Mouse (Mus musculus): ENCODE measurements around the gene Unk. TPM values are rescaled to one million over a fixed set of nuclear protein-coding genes. Genes with fewer than 3 reads are reported as not detected.

The Unk gene
- polyA plus RNA-seq, 1 experiment from 2014 or later, result 49.1 TPM

DNA sequence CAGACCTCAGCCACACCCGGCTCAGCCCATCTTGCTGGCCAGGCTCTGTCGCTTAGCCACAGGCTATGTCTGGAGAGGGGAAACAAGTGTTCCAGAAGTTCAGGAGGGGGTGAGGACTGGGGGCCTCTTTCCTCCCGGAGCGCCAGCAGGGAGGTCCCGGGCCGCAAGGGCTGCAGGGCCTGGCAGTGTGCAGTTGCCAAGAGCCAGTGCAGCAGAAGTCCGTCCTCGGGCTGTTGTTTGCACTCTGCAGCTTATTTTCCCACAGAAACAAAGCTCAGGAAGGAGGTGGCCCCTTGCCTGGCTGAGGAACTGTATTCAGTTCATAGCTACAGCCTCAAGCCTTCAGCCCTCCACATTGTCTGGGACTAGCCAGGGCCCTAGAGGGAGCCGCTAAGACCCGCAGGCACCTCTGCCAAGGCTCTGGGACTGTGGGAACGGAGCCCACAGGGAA lies 71.8 kb downstream of the Unk start:
- Histone ChIP-seq H3K4me3 (no peak overlapping the region), H3K36me3 (no peaks in the 10 kb centered on the region), H3K27me3 (peaks cover 16% of the 10 kb centered on the region), H3K4me2 (replicated peaks) (no peak overlapping the region), H3K4me1 (peaks cover 30% of the 10 kb centered on the region), H3K9ac (no peak overlapping the region), H3K27ac (peak overlapping the region; percentile 62), H3K9me3 (replicated peaks) (no peaks in the 10 kb centered on the region)
- WGBS, result 34% methylated on average over 10 of the region's 11 CpGs
- no peak for ATAC-seq (ENCODE audit: low FRiP score)

DNA sequence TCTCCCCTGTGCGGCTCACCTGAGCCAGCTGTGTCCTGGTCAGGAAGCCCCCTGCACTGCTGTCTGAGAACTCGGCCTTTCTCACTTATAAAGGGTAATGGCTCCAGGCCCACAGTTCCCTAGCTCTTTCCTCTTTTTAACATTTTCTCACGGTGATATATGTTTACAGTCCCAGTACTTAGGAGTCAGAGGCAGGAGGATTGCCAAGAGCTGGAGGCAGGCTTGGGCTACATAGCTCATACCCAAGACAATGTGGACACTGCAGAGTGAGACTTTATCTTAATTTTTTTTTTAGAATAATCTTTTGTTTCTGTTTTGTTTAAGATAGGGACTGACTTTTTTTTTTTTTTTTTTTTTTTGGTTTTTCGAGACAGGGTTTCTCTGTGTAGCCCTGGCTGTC lies 72.3 kb downstream of the Unk start:
- peaks cover 31% of the 10 kb centered on the region for H3K4me1 ChIP-seq
- no peaks in the 10 kb centered on the region for H3K36me3 ChIP-seq
- H3K4me2 ChIP-seq (replicated peaks), result no peak overlapping the region
- peak overlapping the region; percentile 62 for H3K27ac ChIP-seq
- H3K9me3 ChIP-seq (replicated peaks), result no peaks in the 10 kb centered on the region
- H3K27me3 ChIP-seq, result peaks cover 21% of the 10 kb centered on the region
- WGBS, result 62% methylated on average over 3 of the region's 4 CpGs
- no peak overlapping the region for H3K9ac ChIP-seq
- no peak for ATAC-seq (ENCODE audit: low FRiP score)
- no peak overlapping the region for H3K4me3 ChIP-seq

DNA sequence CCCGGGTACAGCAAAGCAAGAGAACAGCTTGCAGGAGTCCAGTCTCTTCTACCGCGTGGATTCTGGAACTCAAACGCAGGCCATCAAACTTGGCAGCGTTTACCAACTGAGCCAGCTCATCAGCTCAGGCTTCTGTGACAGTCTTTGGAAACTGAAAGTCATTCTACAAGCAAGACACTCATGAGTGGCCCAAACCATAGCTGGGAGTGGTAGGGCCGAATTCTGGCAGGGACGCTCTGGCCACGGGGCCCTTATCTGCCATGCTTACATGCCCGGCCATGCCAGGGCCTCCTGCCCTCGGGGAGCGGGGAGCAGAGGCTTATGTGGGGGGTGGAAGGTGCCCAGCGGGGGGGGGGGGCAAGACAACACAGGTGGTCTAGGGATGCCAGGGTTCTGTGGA lies 73.5 kb downstream of the Unk start:
- H3K27me3 ChIP-seq, result peaks cover 32% of the 10 kb centered on the region
- 0 out of 2 replicates have a peak overlapping the region, but pooled peaks have one; percentile 41 for H3K27ac ChIP-seq
- H3K36me3 ChIP-seq, result no peaks in the 10 kb centered on the region
- H3K9me3 ChIP-seq (replicated peaks), result no peaks in the 10 kb centered on the region
- peaks cover 38% of the 10 kb centered on the region for H3K4me1 ChIP-seq
- 76% methylated on average over 12 of the region's 12 CpGs for WGBS
- H3K9ac ChIP-seq, result 0 out of 2 replicates have a peak overlapping the region, but pooled peaks have one; percentile 25
- ATAC-seq (ENCODE audit: low FRiP score), result no peak
- H3K4me3 ChIP-seq, result no peak overlapping the region
- no peak overlapping the region for H3K4me2 ChIP-seq (replicated peaks)

- H3K9me3 ChIP-seq (replicated peaks), result no peaks in the 10 kb centered on the region
- H3K27ac ChIP-seq, result peak overlapping the region; percentile 41; the same call in 1 of the 2 replicates
- H3K9ac ChIP-seq, result 0 out of 2 replicates have a peak overlapping the region, but pooled peaks have one; percentile 25
- WGBS, result 33% methylated on average over 14 of the region's 14 CpGs
- no peak overlapping the region for H3K4me3 ChIP-seq
- ATAC-seq (ENCODE audit: low FRiP score), result no peak
- peaks cover 38% of the 10 kb centered on the region for H3K4me1 ChIP-seq
- peaks cover 38% of the 10 kb centered on the region for H3K27me3 ChIP-seq
- H3K36me3 ChIP-seq, result no peaks in the 10 kb centered on the region
- peak overlapping the region; percentile 7; the same call in 1 of the 2 replicates for H3K4me2 ChIP-seq (replicated peaks)
These were observed 74.0 kb downstream of the Unk start for GRCm38 (mm10) chr11:116104006-116104646.

DNA sequence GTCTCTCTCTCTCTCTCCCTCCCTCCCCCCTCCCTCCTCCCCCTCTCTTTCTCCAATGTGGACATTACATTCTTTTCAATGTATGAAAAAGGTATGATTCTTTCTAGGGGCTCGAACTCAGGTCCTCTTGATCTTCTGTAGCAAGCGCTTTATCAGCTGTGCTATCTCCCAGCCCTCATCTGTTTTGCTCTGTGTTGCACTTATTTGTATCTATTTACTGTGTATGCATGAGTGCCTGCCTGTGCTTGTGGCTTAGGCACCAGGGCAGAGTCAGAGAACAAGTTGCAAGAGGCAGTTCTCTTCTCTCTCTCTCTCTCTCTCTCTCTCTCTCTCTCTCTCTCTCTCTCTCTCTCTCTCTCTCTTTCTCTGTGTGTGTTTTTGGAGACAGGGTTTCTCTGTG lies 74.9 kb downstream of the Unk start:
- no peak overlapping the region for H3K9ac ChIP-seq
- H3K9me3 ChIP-seq (replicated peaks), result no peaks in the 10 kb centered on the region
- no peak overlapping the region for H3K4me3 ChIP-seq
- peaks cover 47% of the 10 kb centered on the region for H3K27me3 ChIP-seq
- H3K4me1 ChIP-seq, result peaks cover 47% of the 10 kb centered on the region
- no peak overlapping the region for H3K27ac ChIP-seq
- H3K4me2 ChIP-seq (replicated peaks), result no peak overlapping the region
- WGBS, result 89% methylated on average over 2 of the region's 2 CpGs
- no peaks in the 10 kb centered on the region for H3K36me3 ChIP-seq
- no peak for ATAC-seq (ENCODE audit: low FRiP score)

DNA sequence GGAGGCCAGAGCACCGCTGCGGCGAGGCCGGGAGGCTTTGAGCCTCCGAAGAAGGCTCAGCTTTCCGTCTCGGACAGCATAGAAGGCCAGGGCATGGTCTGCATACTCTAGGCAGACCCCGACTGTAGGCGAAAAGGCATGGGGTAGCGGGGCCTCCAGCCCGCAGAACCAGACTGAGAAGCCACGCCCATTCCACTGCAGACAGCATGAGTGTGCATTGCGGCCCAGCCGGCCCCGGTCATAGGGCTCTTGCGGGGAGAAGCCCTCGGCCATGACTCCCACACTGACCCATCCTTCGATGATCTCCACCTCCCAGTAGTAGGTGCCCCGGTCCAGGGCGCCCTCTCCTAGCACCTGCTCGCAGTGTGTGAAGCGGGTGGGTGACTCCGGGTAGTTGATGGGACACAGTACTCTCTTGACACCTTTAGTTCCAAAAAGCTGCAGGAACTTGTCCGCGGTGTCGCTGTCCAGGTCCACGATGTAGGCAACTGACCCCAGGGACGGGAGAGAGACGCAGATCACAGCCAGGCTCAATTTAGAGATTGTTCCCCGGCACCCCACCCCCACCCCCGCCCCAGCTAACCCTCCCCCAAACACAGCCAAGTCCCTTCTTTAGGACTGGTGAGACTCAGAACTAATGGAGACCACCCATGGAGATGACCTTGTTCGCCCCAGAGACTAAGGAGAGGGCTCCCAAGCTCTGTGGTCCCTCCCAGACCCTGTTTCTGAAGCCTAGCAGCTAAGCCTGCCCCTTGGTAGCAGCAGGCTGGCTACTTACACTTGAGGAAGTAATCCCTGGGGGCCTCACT lies 76.2 kb downstream of the Unk start:
- 27% methylated on average over 32 of the region's 32 CpGs for WGBS
- H3K27me3 ChIP-seq, result peaks cover 60% of the 10 kb centered on the region
- no peak for ATAC-seq (ENCODE audit: low FRiP score)

DNA sequence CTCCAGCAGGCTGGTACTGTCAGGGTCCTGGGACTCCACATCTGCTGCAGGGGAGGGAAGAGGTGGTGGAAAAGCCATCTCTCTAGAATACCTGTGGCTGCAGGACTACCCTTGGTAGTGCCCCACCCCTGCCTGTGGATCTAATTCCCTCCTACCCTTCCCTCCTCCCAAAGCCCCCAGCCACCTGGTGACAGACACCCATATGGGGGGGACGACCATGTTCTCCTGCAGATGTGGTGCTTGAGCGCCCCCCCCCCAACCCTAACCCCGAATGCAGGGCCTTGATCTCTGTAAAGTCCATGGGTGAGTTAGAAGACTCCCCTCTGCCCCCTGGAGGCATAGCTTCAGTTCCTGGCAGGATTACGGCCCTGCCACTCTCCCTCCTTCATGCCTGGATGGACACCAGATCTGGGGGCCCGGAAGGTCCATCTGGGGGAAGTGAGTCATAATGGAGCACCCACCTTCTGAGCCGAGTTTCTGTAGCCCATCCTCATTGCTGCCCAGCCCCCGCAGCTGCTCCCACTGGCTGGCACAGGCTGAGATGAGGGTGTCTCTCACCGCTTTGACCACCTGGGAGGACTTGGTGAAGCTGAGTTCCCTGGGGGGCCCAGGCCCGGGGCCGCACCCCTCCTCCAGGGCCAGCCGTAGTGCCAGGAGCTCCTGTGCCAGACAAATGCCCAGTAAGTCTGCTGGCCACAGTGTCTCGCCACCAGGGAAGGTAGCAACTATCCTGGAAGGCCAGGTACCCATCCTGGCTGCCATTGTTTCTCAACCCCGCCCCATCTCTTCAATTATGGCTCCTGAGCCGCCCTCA lies 77.0 kb downstream of the Unk start:
- Histone ChIP-seq H3K9ac (no peak overlapping the region), H3K9me3 (replicated peaks) (no peaks in the 10 kb centered on the region), H3K27ac (no peak overlapping the region), H3K4me1 (peaks cover 47% of the 10 kb centered on the region), H3K4me3 (no peak overlapping the region), H3K4me2 (replicated peaks) (no peak overlapping the region), H3K36me3 (no peaks in the 10 kb centered on the region), H3K27me3 (peaks cover 67% of the 10 kb centered on the region)
- no peak for ATAC-seq (ENCODE audit: low FRiP score)
- 18% methylated on average over 14 of the region's 14 CpGs for WGBS

More for the DNA sequence above, 76.2 kb downstream of the Unk start:
- H3K4me1 ChIP-seq, result peaks cover 52% of the 10 kb centered on the region
- H3K9ac ChIP-seq, result peak overlapping the region; percentile 19; the same call in 1 of the 2 replicates
- H3K36me3 ChIP-seq, result no peaks in the 10 kb centered on the region
- 0 out of 2 replicates have a peak overlapping the region, but pooled peaks have one; percentile 6 for H3K4me3 ChIP-seq
- H3K9me3 ChIP-seq (replicated peaks), result no peaks in the 10 kb centered on the region
- no peak overlapping the region for H3K27ac ChIP-seq
- H3K4me2 ChIP-seq (replicated peaks), result peak overlapping the region; percentile 36

DNA sequence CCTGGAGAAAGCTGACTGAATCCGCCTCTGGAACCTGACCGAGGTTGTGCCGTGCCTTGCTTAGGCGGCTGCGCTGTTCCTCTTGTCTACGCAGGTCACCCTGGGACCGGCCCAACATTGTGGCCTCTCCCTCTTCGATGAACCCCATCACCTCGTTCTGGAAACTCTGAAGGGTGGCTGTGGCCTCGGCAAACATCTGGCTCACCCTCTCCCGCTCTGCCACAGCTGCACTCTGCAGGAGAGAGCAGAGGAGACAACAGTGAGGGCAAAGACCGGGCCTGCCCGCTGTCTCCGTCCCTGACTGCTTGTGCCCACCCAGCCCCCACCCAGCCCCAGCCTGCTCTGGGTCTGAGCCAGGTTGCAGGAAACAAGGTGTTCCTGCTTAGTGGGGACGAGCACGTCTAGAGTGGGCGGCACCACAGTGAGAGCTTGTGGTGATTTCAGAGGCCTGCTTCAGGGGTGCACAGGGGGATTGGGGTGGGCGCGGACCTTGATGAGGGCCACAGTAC lies 77.7 kb downstream of the Unk start:
- no peak overlapping the region for H3K27ac ChIP-seq
- no peaks in the 10 kb centered on the region for H3K9me3 ChIP-seq (replicated peaks)
- no peaks in the 10 kb centered on the region for H3K36me3 ChIP-seq
- H3K4me3 ChIP-seq, result no peak overlapping the region
- peaks cover 73% of the 10 kb centered on the region for H3K27me3 ChIP-seq
- no peak overlapping the region for H3K9ac ChIP-seq
- H3K4me2 ChIP-seq (replicated peaks), result no peak overlapping the region
- peaks cover 46% of the 10 kb centered on the region for H3K4me1 ChIP-seq
- WGBS, result 12% methylated on average over 19 of the region's 19 CpGs
- ATAC-seq (ENCODE audit: low FRiP score), result no peak

GRCm38 (mm10) chr11:116108464-116109137 lies 78.5 kb downstream of the Unk start:
- Histone ChIP-seq H3K27me3 (peaks cover 75% of the 10 kb centered on the region), H3K9me3 (replicated peaks) (no peaks in the 10 kb centered on the region), H3K4me1 (peaks cover 42% of the 10 kb centered on the region), H3K4me3 (no peak overlapping the region), H3K36me3 (no peaks in the 10 kb centered on the region), H3K9ac (no peak overlapping the region), H3K27ac (no peak overlapping the region), H3K4me2 (replicated peaks) (peak overlapping the region; percentile 50)
- 7% methylated on average over 23 of the region's 23 CpGs for WGBS
- no peak for ATAC-seq (ENCODE audit: low FRiP score)

- Histone ChIP-seq H3K4me2 (replicated peaks) (peak overlapping the region; percentile 50), H3K27me3 (peaks cover 81% of the 10 kb centered on the region), H3K4me1 (peaks cover 33% of the 10 kb centered on the region), H3K9me3 (replicated peaks) (no peaks in the 10 kb centered on the region), H3K27ac (no peak overlapping the region), H3K4me3 (peak overlapping the region; percentile 33), H3K9ac (peak overlapping the region; percentile 24), H3K36me3 (no peaks in the 10 kb centered on the region)
- 2% methylated on average over 65 of the region's 70 CpGs for WGBS
- ATAC-seq (ENCODE audit: low FRiP score), result no peak
These were observed 79.4 kb downstream of the Unk start for GRCm38 (mm10) chr11:116109441-116110081.

DNA sequence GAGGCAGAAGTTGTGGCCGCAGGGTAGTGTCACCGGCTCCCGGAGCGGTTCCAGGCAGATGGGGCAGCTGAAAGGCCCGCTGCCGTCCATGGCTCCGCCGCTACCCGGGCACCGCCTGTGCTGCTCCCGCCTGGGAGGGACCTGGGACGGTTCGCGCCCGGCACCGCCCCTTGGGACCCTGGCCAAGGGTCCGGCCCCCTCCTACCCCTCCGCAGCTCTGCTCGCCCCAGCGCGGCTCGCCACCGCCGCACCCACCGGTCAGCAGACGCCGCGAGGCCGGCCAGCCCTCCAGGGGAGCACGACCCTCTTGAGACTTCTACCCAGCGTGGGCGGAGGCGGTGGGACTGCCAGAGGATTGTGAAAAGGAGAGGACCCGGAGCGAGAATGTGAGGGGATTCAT lies 80.0 kb downstream of the Unk start:
- Histone ChIP-seq H3K9me3 (replicated peaks) (no peaks in the 10 kb centered on the region), H3K9ac (peak overlapping the region; percentile 24; the same call in 1 of the 2 replicates), H3K4me2 (replicated peaks) (peak overlapping the region; percentile 50), H3K4me1 (peaks cover 32% of the 10 kb centered on the region), H3K27ac (no peak overlapping the region), H3K4me3 (peak overlapping the region; percentile 33), H3K36me3 (no peaks in the 10 kb centered on the region), H3K27me3 (peaks cover 81% of the 10 kb centered on the region)
- no peak for ATAC-seq (ENCODE audit: low FRiP score)
- WGBS, result 3% methylated on average over 35 of the region's 35 CpGs
